Mouse (Mus musculus) stomach, postnatal 0 days (tissue): ENCODE results near the gene Hpd. TPM values are rescaled to one million over a fixed set of nuclear protein-coding genes. Genes with fewer than 3 reads are reported as not detected.
A peak's percentile ranks its signal among the peaks of the same experiment; 100 is the strongest.

Source experiments
- ATAC-seq: fragments of 200-750 bp; cut with Nextera tagmentation; 2 replicates; pipeline ENCODE4 v1.8.0; 2017; ENCODE audit not compliant: low FRiP score, low TSS enrichment
- DNase-seq: peaks from one replicate; pipeline ENCODE4 v3.0.0-alpha.2; 2016; ENCODE audit warnings: low spot score
- H3K27ac ChIP-seq: fragments of 300-500 bp; sonication (generic); replicated peaks from 2 replicates; pipeline ENCODE4 v1.5.1; 2014; ENCODE audit warnings: mild to moderate bottlenecking, control low read depth
- H3K27me3 ChIP-seq: fragments of 300-500 bp; sonication (generic); 2 replicates; pipeline ENCODE4 v1.6.1; 2014; ENCODE audit warnings: low read length; ENCODE audit not compliant: control insufficient read depth, insufficient read depth
- H3K36me3 ChIP-seq: fragments of 300-500 bp; sonication (generic); 2 replicates; pipeline ENCODE4 v1.6.1; 2014; ENCODE audit warnings: low read length, mixed read lengths; ENCODE audit not compliant: control insufficient read depth, insufficient read depth
- H3K4me1 ChIP-seq: fragments of 300-500 bp; sonication (generic); replicated peaks from 2 replicates; pipeline ENCODE4 v1.6.1; 2014; ENCODE audit warnings: antibody characterized with exemption; ENCODE audit not compliant: control insufficient read depth, insufficient read depth
- H3K4me2 ChIP-seq: fragments of 300-500 bp; sonication (generic); replicated peaks from 2 replicates; pipeline ENCODE4 v1.6.1; 2014; ENCODE audit warnings: low read depth, mild to moderate bottlenecking, control low read depth, moderate library complexity
- H3K4me3 ChIP-seq: fragments of 300-500 bp; sonication (generic); 2 replicates; pipeline ENCODE4 v1.5.1; 2014; ENCODE audit warnings: low read depth, low read length, control low read depth
- H3K9ac ChIP-seq: fragments of 300-500 bp; sonication (generic); 2 replicates; pipeline ENCODE4 v1.6.1; 2014; ENCODE audit warnings: mild to moderate bottlenecking, low read length, control low read depth, mixed read lengths
- H3K9me3 ChIP-seq: fragments of 300-500 bp; sonication (generic); 2 replicates; pipeline ENCODE4 v1.6.1; 2016; ENCODE audit warnings: low read length; ENCODE audit not compliant: control insufficient read depth
- CTCF ChIP-seq: IDR thresholded peaks from 2 replicates; pipeline ENCODE4 v1.5.1; 2016; ENCODE audit warnings: antibody characterized with exemption, low read depth, mild to moderate bottlenecking, moderate library complexity
- EP300 ChIP-seq: optimal IDR thresholded peaks from 2 replicates; pipeline ENCODE3; 2016; ENCODE audit warnings: antibody characterized with exemption
- WGBS: fragments of 180-500 bp; shearing (Covaris S2); extraction: QIAGEN DNeasy Blood & Tissue Kit; methylation state at CpG from one replicate; pipeline ENCODE4 v1.1.7; 2014; 5-methylcytosine and 5-hydroxymethylcytosine counted together
- polyA plus RNA-seq: library from polyadenylated mRNA; unstranded; fragments of >200 nt; fragmentation: Nextera tagmentation; extraction: Ambion mirVana; gene quantifications from 2 replicates; pipeline ENCODE4 v1.2.1, GENCODE M21; 2015

Hpd gene
- polyA plus RNA-seq, 1 experiment from 2014 or later = 0.69 TPM

- 89% methylated on average over 4 of the region's 4 CpGs for WGBS
- Histone ChIP-seq H3K4me1 (no peaks in the 10 kb centered on the region), H3K36me3 (no peaks in the 10 kb centered on the region)
Measured at GRCm38 (mm10) chr5:123198523-123198922, 16.0 kb upstream of the Hpd start.

GRCm38 (mm10) chr5:123196746-123197145 is 14.2 kb upstream of the Hpd start:
- no peak overlapping the region for H3K9ac ChIP-seq
- 52% methylated on average over 4 of the region's 4 CpGs for WGBS

More at GRCm38 (mm10) chr5:123198523-123198922, 16.0 kb upstream of the Hpd start:
- H3K9me3 ChIP-seq = no peaks in the 10 kb centered on the region
- no peaks in the 10 kb centered on the region for H3K27me3 ChIP-seq
- TF ChIP-seq CTCF = no peak
- ATAC-seq (no peak), DNase-seq (no peak)
- no peak overlapping the region for H3K27ac ChIP-seq
- H3K9ac ChIP-seq = no peak overlapping the region
- H3K4me3 ChIP-seq = no peak overlapping the region
- no peak overlapping the region for H3K4me2 ChIP-seq

GRCm38 (mm10) chr5:123195500-123196000 is 13.0 kb upstream of the Hpd start:
- Histone ChIP-seq H3K4me3 (no peak overlapping the region), H3K4me2 (no peak overlapping the region), H3K27me3 (no peaks in the 10 kb centered on the region), H3K9ac (no peak overlapping the region), H3K9me3 (no peaks in the 10 kb centered on the region), H3K36me3 (no peaks in the 10 kb centered on the region), H3K4me1 (no peaks in the 10 kb centered on the region), H3K27ac (no peak overlapping the region)
- WGBS = 89% methylated on average over 16 of the region's 16 CpGs
- ATAC-seq = no peak
- DNase-seq = no peak
- TF ChIP-seq EP300 = no peak
- no peak for TF ChIP-seq CTCF

More at GRCm38 (mm10) chr5:123196746-123197145, 14.2 kb upstream of the Hpd start:
- Histone ChIP-seq H3K36me3 (no peaks in the 10 kb centered on the region), H3K27me3 (no peaks in the 10 kb centered on the region), H3K4me3 (no peak overlapping the region), H3K4me2 (no peak overlapping the region), H3K27ac (no peak overlapping the region), H3K4me1 (no peaks in the 10 kb centered on the region), H3K9me3 (no peaks in the 10 kb centered on the region)
- ATAC-seq (no peak), DNase-seq (no peak)
- no peak for TF ChIP-seq CTCF
- no peak for TF ChIP-seq EP300

- no peak overlapping the region for H3K27ac ChIP-seq
- no peak overlapping the region for H3K9ac ChIP-seq
- H3K36me3 ChIP-seq = no peaks in the 10 kb centered on the region
- no peaks in the 10 kb centered on the region for H3K9me3 ChIP-seq
- H3K27me3 ChIP-seq = no peaks in the 10 kb centered on the region
- DNase-seq (no peak), ATAC-seq (no peak)
- no peaks in the 10 kb centered on the region for H3K4me1 ChIP-seq
- TF ChIP-seq CTCF (no peak), EP300 (no peak)
- H3K4me3 ChIP-seq = no peak overlapping the region
- H3K4me2 ChIP-seq = no peak overlapping the region
- 85% methylated on average over 6 of the region's 6 CpGs for WGBS
Measured at GRCm38 (mm10) chr5:123194856-123195255, 12.3 kb upstream of the Hpd start.

- Histone ChIP-seq H3K36me3 (no peaks in the 10 kb centered on the region), H3K4me1 (no peaks in the 10 kb centered on the region), H3K9ac (no peak overlapping the region), H3K9me3 (no peaks in the 10 kb centered on the region), H3K27me3 (no peaks in the 10 kb centered on the region), H3K4me3 (no peak overlapping the region), H3K27ac (no peak overlapping the region), H3K4me2 (no peak overlapping the region)
- ATAC-seq (0 out of 2 replicates have a peak, but pooled peaks have one; percentile 12), DNase-seq (no peak)
- TF ChIP-seq EP300 (no peak), CTCF (no peak)
- 58% methylated on average over 5 of the region's 5 CpGs for WGBS
Measured at GRCm38 (mm10) chr5:123193436-123193835, 10.9 kb upstream of the Hpd start.

- TF ChIP-seq EP300 (no peak), CTCF (no peak)
- Histone ChIP-seq H3K36me3 (no peaks in the 10 kb centered on the region), H3K27me3 (no peaks in the 10 kb centered on the region), H3K4me3 (no peak overlapping the region), H3K9me3 (no peaks in the 10 kb centered on the region), H3K27ac (no peak overlapping the region), H3K4me1 (no peaks in the 10 kb centered on the region), H3K4me2 (no peak overlapping the region), H3K9ac (no peak overlapping the region)
- DNase-seq (peak; percentile 4), ATAC-seq (no peak)
- WGBS = 60% methylated on average over 9 of the region's 9 CpGs
Measured at GRCm38 (mm10) chr5:123192606-123193150, 10.2 kb upstream of the Hpd start.
